Mouse (Mus musculus) midbrain, postnatal 0 days (tissue): ENCODE measurements at regions not wholly inside any gene's neighbourhood (a gene's known extent, or its start where the extent isn't known, plus 50 kb on each side); places are given as distances from the start of the nearest gene placed in this dataset.

ENCODE experiments used
- ATAC-seq: fragments of 200-750 bp; cut with Nextera tagmentation; 2 replicates; pipeline ENCODE4 v1.8.0; 2017; ENCODE audit warnings: moderate number of reproducible peaks, mild to moderate bottlenecking, moderate TSS enrichment, moderate library complexity; ENCODE audit not compliant: low FRiP score
- DNase-seq: peaks from one replicate; pipeline ENCODE4 v3.0.0-alpha.2; 2015; ENCODE audit warnings: low spot score
- H3K27ac ChIP-seq: fragments of 300-500 bp; sonication (generic); 2 replicates; pipeline ENCODE4 v1.5.1; 2014; ENCODE audit warnings: low read depth, mild to moderate bottlenecking, low read length, mixed read lengths
- H3K27me3 ChIP-seq: fragments of 300-500 bp; sonication (generic); 2 replicates; pipeline ENCODE4 v1.6.1; 2014; ENCODE audit warnings: low read length, control low read depth, mixed read lengths; ENCODE audit not compliant: insufficient read depth
- H3K36me3 ChIP-seq: fragments of 300-500 bp; sonication (generic); 2 replicates; pipeline ENCODE4 v1.6.1; 2014; ENCODE audit warnings: low read length, control low read depth, mixed read lengths; ENCODE audit not compliant: insufficient read depth
- H3K4me1 ChIP-seq: fragments of 300-500 bp; sonication (generic); 2 replicates; pipeline ENCODE4 v1.6.1; 2014; ENCODE audit warnings: mild to moderate bottlenecking, control low read depth, antibody characterized with exemption, low read length, mixed read lengths; ENCODE audit not compliant: insufficient read depth
- H3K4me2 ChIP-seq: fragments of 300-500 bp; sonication (generic); 2 replicates; pipeline ENCODE4 v1.6.1; 2014; ENCODE audit warnings: low read depth, mild to moderate bottlenecking, low read length, mixed read lengths; ENCODE audit not compliant: poor library complexity, severe bottlenecking
- H3K4me3 ChIP-seq: fragments of 300-500 bp; sonication (generic); 2 replicates; pipeline ENCODE4 v1.5.1; 2014; ENCODE audit warnings: low read depth, mild to moderate bottlenecking, low read length, moderate library complexity
- H3K9ac ChIP-seq: fragments of 300-500 bp; sonication (generic); replicated peaks from 2 replicates; pipeline ENCODE4 v1.6.1; 2014; ENCODE audit warnings: mild to moderate bottlenecking, low read length, moderate library complexity, mixed read lengths; ENCODE audit not compliant: poor library complexity, severe bottlenecking
- H3K9me3 ChIP-seq: fragments of 300-500 bp; sonication (generic); 2 replicates; pipeline ENCODE4 v1.6.1; 2016; ENCODE audit warnings: low read length, control low read depth
- CTCF ChIP-seq: IDR thresholded peaks from 2 replicates; pipeline ENCODE4 v1.5.1; 2016; ENCODE audit warnings: antibody characterized with exemption, mild to moderate bottlenecking
- WGBS: fragments of 180-500 bp; shearing (Covaris S2); extraction: QIAGEN DNeasy Blood & Tissue Kit; methylation state at CpG from one replicate; pipeline ENCODE4 v1.1.7; 2014; 5-methylcytosine and 5-hydroxymethylcytosine counted together

DNA sequence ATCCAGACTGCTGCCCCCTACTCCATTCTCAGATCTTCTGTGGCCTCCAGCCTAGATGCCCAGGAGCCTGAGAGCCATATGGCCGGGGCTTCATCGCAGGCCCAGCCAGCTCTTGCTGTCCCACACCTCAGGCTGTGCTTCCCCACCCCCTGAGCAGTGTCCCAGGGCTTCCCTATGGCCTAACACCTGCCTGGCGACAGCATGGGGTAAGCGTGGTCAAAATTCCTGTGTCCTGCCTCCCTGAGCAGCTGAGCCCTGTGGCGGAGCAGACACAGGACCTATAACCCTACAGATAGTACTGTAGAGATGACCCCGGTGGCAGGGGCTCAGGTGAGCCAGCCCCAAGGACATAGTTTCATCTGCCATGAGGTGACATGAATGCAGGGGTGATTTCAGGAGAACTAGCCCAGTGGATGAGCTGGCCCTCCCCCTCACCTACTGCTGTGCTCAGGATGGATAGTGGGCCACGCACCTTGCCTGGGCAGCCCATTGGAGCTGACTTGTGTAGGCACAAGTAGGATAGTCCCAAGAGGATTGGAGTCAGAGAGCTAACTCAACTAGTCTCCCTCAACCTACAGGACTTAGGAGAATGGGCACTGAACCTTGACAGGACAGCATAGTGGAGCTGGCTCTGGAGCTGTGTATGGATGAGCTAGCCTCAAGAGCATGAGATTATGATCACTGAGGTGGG lies 4816.9 kb downstream of the 9330182O14Rik start:
- no peak for ATAC-seq
- Histone ChIP-seq H3K4me3 (no peak overlapping the region), H3K27me3 (no peaks in the 10 kb centered on the region), H3K4me2 (no peak overlapping the region), H3K4me1 (no peaks in the 10 kb centered on the region), H3K36me3 (no peaks in the 10 kb centered on the region), H3K9ac (no peak overlapping the region), H3K9me3 (no peaks in the 10 kb centered on the region), H3K27ac (no peak overlapping the region)
- no peak for TF ChIP-seq CTCF
- no peak for DNase-seq
- 92% methylated on average over 7 of the region's 7 CpGs for WGBS
